Mouse (Mus musculus): ENCODE measurements around the gene Vgll1.

- TF ChIP-seq CTCF (IDR thresholded peaks at IDR 0.05; ENCODE audit: control insufficient read depth, insufficient read depth, insufficient read length) = no peak
- no peak for TF ChIP-seq USF1 (IDR thresholded peaks at IDR 0.05; ENCODE audit: low read depth)
- TF ChIP-seq MYOG (IDR thresholded peaks at IDR 0.05; ENCODE audit: control insufficient read depth, extremely low read depth, insufficient read length) = no peak
- no peak for TF ChIP-seq MAX (IDR thresholded peaks at IDR 0.05)
- no peak for TF ChIP-seq FOSL1 (IDR thresholded peaks at IDR 0.05; ENCODE audit: insufficient read depth, low read length, poor library complexity, severe bottlenecking)
- no peak for TF ChIP-seq MYOD1 (IDR thresholded peaks at IDR 0.05; ENCODE audit: control insufficient read depth, insufficient read length, low read depth)
These were observed 30.2 kb downstream of the Vgll1 start for GRCm38 (mm10) chrX:57118143-57118542.
